Mouse (Mus musculus) right cerebral cortex, adult 18-20 months (tissue): ENCODE results near the gene Cdipt.

Experiments
- DNase-seq: peaks from one replicate; pipeline ENCODE4 v3.0.0; 2022; ENCODE audit warnings: mixed read lengths

The Cdipt gene

GRCm38 (mm10) chr7:126975950-126976866 is 494 bp downstream of the Cdipt start, which contains the start of gene Cdiptos:
Gene Cdiptos, minus strand, starts transcription at chr7:126976098.
- DNase-seq = peak; percentile 95

- no peak for DNase-seq
Measured at GRCm38 (mm10) chr7:126976878-126977459, 1.3 kb downstream of the Cdipt start.

GRCm38 (mm10) chr7:126978841-126979240 is 3.1 kb downstream of the Cdipt start:
- DNase-seq = no peak

- no peak for DNase-seq
Measured at GRCm38 (mm10) chr7:126981601-126982000, 5.9 kb downstream of the Cdipt start.

GRCm38 (mm10) chr7:126982054-126982453 is 6.3 kb downstream of the Cdipt start:
- DNase-seq = no peak

- DNase-seq = no peak
Measured at GRCm38 (mm10) chr7:126983113-126983512, 7.4 kb downstream of the Cdipt start.

GRCm38 (mm10) chr7:126984667-126985444 is 9.1 kb downstream of the Cdipt start:
- DNase-seq = peak; percentile 75

GRCm38 (mm10) chr7:126986319-126986718 is 10.6 kb downstream of the Cdipt start:
- peak; percentile 67 for DNase-seq

GRCm38 (mm10) chr7:126988816-126989215 is 13.1 kb downstream of the Cdipt start:
- DNase-seq = no peak

GRCm38 (mm10) chr7:126996449-126996848 is 20.7 kb downstream of the Cdipt start:
- no peak for DNase-seq

- DNase-seq = no peak
Measured at GRCm38 (mm10) chr7:126999568-126999967, 23.9 kb downstream of the Cdipt start.

GRCm38 (mm10) chr7:127003620-127004019 is 27.9 kb downstream of the Cdipt start:
- no peak for DNase-seq

- no peak for DNase-seq
Measured at GRCm38 (mm10) chr7:127004122-127004875, 28.6 kb downstream of the Cdipt start.

- DNase-seq = no peak
Measured at GRCm38 (mm10) chr7:127007313-127008024, 31.8 kb downstream of the Cdipt start.

- DNase-seq = peak; percentile 88
Measured at GRCm38 (mm10) chr7:127008239-127009019, 32.7 kb downstream of the Cdipt start.

GRCm38 (mm10) chr7:127009307-127010085 is 33.8 kb downstream of the Cdipt start:
- DNase-seq = no peak

- no peak for DNase-seq
Measured at GRCm38 (mm10) chr7:127011051-127011450, 35.3 kb downstream of the Cdipt start.

- no peak for DNase-seq
Measured at GRCm38 (mm10) chr7:127011717-127012116, 36.0 kb downstream of the Cdipt start.

- DNase-seq = no peak
Measured at GRCm38 (mm10) chr7:127012374-127012773, 36.7 kb downstream of the Cdipt start.

- DNase-seq = no peak
Measured at GRCm38 (mm10) chr7:127012845-127013244, 37.1 kb downstream of the Cdipt start.
